Mouse (Mus musculus) embryonic facial prominence, embryonic 14.5 days (tissue): ENCODE data around the gene Ap4m1. TPM values are rescaled to one million over a fixed set of nuclear protein-coding genes. Genes with fewer than 3 reads are reported as not detected.

Experiments used
- microRNA counts: library from miRNA; unstranded; fragments of <30 nt; microRNA quantifications from one replicate; lab custom pipeline; 2017
- microRNA-seq: library from miRNA; unstranded; fragments of <30 nt; microRNA quantifications from one replicate; pipeline ENCODE4, GENCODE M21; 2016; ENCODE audit warnings: borderline number of aligned reads
- polyA plus RNA-seq: library from polyadenylated mRNA; unstranded; fragments of >200 nt; fragmentation: Nextera tagmentation; extraction: Ambion mirVana; gene quantifications from 2 replicates; pipeline ENCODE4 v1.2.1, GENCODE M21; 2014

Gene Ap4m1
- polyA plus RNA-seq, 1 experiment from 2014 or later: 17.5 TPM

MicroRNAs within 50 kb of the gene (microRNA counts, 519-probe panel; counts per million panel counts)
- microRNA mmu-miR-106b (lab: Ali Mortazavi, UCI): 3,442 counts per million, percentile 81 among the panel's probes with 10 or more counts
- microRNA mmu-miR-25 (lab: Ali Mortazavi, UCI): 4,207 counts per million, percentile 95 among the panel's probes with 10 or more counts
- microRNA mmu-miR-93 (lab: Ali Mortazavi, UCI): 3,230 counts per million, percentile 77 among the panel's probes with 10 or more counts

Small RNA genes lying within 50 kb of the gene (microRNA-seq; reads per million reads assigned to microRNA genes)
- gene Mir106b (3,259 reads per million, percentile 86 among the genes with 10 or more reads in this experiment), gene Mir25 (541 reads per million, percentile 70 among the genes with 10 or more reads in this experiment), gene Mir93 (3,568 reads per million, percentile 87 among the genes with 10 or more reads in this experiment)

Other genes starting within 250 kb of the Ap4m1 start
- gene Gjc3, start 208.9 kb upstream of the Ap4m1 start, polyA plus RNA-seq: 0.45 and 0.88 TPM in 2 replicates
- 0.14 TPM in 1 of 2 replicates, not detected in the other for gene Azgp1, start 190.5 kb upstream of the Ap4m1 start, polyA plus RNA-seq
- gene Smok3a, start 150.7 kb upstream of the Ap4m1 start, polyA plus RNA-seq: not detected in 2 replicates
- gene Smok3b, start 150.6 kb upstream of the Ap4m1 start, polyA plus RNA-seq: not detected in 2 replicates
- not detected in 2 replicates for gene Smok3c, start 118.8 kb upstream of the Ap4m1 start, polyA plus RNA-seq
- gene Zkscan1, start 86.9 kb upstream of the Ap4m1 start, polyA plus RNA-seq: 23.5 and 25.8 TPM in 2 replicates
- gene Zscan21, start 55.1 kb upstream of the Ap4m1 start, polyA plus RNA-seq: 52.8 and 63.5 TPM in 2 replicates
- gene Zfp113, start 16.3 kb upstream of the Ap4m1 start, polyA plus RNA-seq: 11.6 and 13.4 TPM in 2 replicates
- 233 and 264 TPM in 2 replicates for gene Cops6, start 10.9 kb upstream of the Ap4m1 start, polyA plus RNA-seq
- gene Mcm7, start 420 bp downstream of the Ap4m1 start, polyA plus RNA-seq: 120 and 138 TPM in 2 replicates
- gene Taf6, start 15.4 kb downstream of the Ap4m1 start, polyA plus RNA-seq: 70.4 and 75.8 TPM in 2 replicates
- gene Cnpy4, start 15.5 kb downstream of the Ap4m1 start, polyA plus RNA-seq: 54.0 and 57.4 TPM in 2 replicates
- 7.4 and 7.5 TPM in 2 replicates for gene Mblac1, start 22.3 kb downstream of the Ap4m1 start, polyA plus RNA-seq
- not detected in 2 replicates for gene Nxpe5, start 53.9 kb downstream of the Ap4m1 start, polyA plus RNA-seq
- gene Lamtor4, start 83.5 kb downstream of the Ap4m1 start, polyA plus RNA-seq: 71.7 and 73.2 TPM in 2 replicates
- gene BC037034, start 92.0 kb downstream of the Ap4m1 start, polyA plus RNA-seq: 5.6 and 5.8 TPM in 2 replicates
- gene Gal3st4, start 100.8 kb downstream of the Ap4m1 start, polyA plus RNA-seq: 2.5 and 3.5 TPM in 2 replicates
- 0.09 and 0.10 TPM in 2 replicates for gene Gm43720, start 108.0 kb downstream of the Ap4m1 start, polyA plus RNA-seq
- gene Gpc2, start 108.0 kb downstream of the Ap4m1 start, polyA plus RNA-seq: 3.9 and 4.5 TPM in 2 replicates
- 4.1 and 6.2 TPM in 2 replicates for gene Stag3, start 108.2 kb downstream of the Ap4m1 start, polyA plus RNA-seq
- not detected in 2 replicates for gene Pvrig, start 170.0 kb downstream of the Ap4m1 start, polyA plus RNA-seq